Mouse (Mus musculus) monocyte, adult 5-6 weeks (primary cell): ENCODE data around the gene Exosc5. TPM values are rescaled to one million over a fixed set of nuclear protein-coding genes. Genes with fewer than 3 reads are reported as not detected.
A peak's percentile ranks its signal among the peaks of the same experiment; 100 is the strongest.

ENCODE experiments used
- ATAC-seq: fragments of 153-309, 156-312 bp; replicated peaks from 2 replicates; pipeline ENCODE4 v1.8.0; 2017; ENCODE audit warnings: mild to moderate bottlenecking; ENCODE audit not compliant: low TSS enrichment, insufficient number of reproducible peaks, severe bottlenecking, poor library complexity, low FRiP score
- total RNA-seq: library from RNA; stranded (forward); fragments of 200-1000, 200-491, 200-594 nt; gene quantifications from 3 replicates; pipeline ENCODE4 v1.2.3, GENCODE M21; 2017

The Exosc5 gene
- total RNA-seq, 1 experiment from 2014 or later: 20.9 TPM

DNA sequence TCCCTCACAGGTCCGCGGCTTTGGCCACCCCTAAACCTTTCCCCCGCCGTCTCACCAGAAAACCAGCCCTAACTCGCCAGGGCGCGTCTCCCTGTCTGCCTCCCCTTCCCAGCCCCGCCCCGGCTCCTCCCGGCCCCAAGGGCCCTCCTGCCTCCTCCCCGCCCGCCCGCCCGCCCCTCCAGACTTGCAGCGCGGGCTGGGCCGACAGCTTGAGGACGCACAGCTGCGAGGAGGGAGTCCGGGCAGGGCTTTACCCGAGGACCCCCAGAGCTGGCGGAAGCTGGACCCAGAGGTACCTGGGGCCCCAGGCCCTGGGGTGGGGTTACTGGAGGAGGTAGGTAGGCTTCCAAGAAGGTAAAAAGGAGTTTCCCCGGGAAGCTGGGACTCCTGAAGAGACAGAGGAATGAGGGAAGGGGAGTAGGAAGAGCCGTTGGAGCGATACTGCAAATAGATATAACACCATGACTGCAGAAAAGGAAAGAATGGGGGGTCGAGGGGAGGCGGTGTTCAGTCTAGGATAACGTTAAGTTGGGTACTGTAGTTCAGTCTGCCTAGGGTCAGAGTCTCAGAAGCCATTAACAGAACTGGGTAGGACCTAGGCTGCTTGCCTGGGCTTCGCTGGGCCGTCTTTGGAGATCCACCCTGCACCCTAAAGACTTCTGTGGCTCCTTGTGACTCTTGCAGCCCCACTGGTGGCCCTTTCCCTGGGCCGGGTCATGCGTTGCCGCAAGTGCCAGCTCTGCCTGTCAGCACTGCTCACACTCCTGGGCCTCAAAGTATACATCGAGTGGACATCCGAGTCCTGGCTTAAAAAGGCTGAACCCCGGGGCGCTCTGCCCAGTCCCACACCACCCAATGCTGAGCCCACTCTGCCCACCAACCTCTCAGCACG is 31.3 kb upstream of the Exosc5 start:
- ATAC-seq: no peak

GRCm38 (mm10) chr7:25628323-25628620 is 30.7 kb upstream of the Exosc5 start:
- ATAC-seq: no peak

- peak; percentile 52 for ATAC-seq
These were observed 26.3 kb upstream of the Exosc5 start for GRCm38 (mm10) chr7:25632679-25633078.

GRCm38 (mm10) chr7:25636373-25636772 is 22.6 kb upstream of the Exosc5 start:
- no peak for ATAC-seq

DNA sequence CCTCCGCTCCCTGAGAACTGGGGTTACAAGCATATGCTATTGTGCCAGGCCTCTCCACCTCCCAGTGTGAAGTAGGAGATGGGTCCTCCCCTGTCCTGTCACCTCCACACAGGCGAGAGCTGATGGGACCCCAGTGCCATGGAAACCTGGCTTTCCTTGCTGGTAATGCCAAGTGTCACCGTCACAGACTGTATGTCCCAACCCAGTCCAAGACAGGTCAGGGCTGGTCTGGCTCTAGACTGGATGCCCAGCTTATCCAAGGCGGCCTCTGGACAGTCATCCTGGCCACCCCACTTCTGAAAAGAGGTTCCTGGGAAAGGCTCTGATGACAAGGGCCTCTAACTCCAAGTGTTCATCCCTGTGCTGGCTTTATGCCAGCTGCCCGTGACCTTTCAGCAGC is 21.9 kb upstream of the Exosc5 start:
- no peak for ATAC-seq

GRCm38 (mm10) chr7:25639754-25640153 is 19.2 kb upstream of the Exosc5 start:
- no peak for ATAC-seq

DNA sequence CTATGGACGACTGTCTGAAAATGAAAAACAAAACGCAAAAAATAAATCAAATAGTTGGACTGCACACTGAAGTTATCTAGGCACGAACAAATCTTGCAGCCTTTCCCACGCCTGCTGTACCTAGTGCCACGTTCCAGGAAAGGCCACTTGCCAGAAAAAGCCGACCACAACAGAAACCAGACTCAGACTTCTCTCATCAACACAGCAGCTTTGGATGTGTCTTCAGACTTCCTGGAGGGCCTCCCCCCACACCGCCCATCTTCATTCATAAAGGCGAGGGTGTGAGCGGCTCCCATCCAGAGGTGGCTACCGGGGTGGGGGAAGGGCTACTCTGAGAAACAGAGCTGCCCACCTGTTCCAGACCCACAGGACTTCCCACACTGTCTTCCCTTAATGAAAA is 14.8 kb upstream of the Exosc5 start:
- no peak for ATAC-seq

- ATAC-seq: no peak
These were observed 14.3 kb upstream of the Exosc5 start for GRCm38 (mm10) chr7:25644631-25645030.

DNA sequence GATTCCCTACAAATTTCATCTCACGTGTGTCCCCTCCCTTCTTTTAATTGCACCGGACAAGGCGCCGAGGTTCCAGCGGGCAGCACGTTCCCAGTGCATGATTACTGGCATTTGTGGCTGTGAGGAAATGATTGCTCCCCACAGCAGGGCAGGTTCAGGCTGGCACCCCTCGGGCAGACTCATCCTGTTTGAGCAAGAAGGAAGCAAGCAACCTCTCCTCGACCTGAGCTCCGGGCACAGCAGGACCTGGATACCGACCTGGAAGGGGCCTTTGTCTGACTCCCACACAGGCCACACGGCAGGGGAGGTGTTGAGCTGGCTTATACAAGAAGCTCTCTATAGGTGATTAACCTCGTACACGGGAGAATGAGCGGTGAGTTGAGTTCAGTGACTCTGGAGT is 13.9 kb upstream of the Exosc5 start:
- no peak for ATAC-seq

- ATAC-seq: peak; percentile 20; the same call in 1 of the 2 replicates
These were observed 11.3 kb upstream of the Exosc5 start for GRCm38 (mm10) chr7:25647574-25648123.

GRCm38 (mm10) chr7:25649839-25650238 is 9.1 kb upstream of the Exosc5 start:
- 0 out of 2 replicates have a peak, but pooled peaks have one; percentile 12 for ATAC-seq

- peak; percentile 73 for ATAC-seq
These were observed 7.7 kb upstream of the Exosc5 start for GRCm38 (mm10) chr7:25651281-25651680.

- peak; percentile 36; the same call in 1 of the 2 replicates for ATAC-seq
These were observed 6.7 kb upstream of the Exosc5 start for GRCm38 (mm10) chr7:25652244-25652759.

DNA sequence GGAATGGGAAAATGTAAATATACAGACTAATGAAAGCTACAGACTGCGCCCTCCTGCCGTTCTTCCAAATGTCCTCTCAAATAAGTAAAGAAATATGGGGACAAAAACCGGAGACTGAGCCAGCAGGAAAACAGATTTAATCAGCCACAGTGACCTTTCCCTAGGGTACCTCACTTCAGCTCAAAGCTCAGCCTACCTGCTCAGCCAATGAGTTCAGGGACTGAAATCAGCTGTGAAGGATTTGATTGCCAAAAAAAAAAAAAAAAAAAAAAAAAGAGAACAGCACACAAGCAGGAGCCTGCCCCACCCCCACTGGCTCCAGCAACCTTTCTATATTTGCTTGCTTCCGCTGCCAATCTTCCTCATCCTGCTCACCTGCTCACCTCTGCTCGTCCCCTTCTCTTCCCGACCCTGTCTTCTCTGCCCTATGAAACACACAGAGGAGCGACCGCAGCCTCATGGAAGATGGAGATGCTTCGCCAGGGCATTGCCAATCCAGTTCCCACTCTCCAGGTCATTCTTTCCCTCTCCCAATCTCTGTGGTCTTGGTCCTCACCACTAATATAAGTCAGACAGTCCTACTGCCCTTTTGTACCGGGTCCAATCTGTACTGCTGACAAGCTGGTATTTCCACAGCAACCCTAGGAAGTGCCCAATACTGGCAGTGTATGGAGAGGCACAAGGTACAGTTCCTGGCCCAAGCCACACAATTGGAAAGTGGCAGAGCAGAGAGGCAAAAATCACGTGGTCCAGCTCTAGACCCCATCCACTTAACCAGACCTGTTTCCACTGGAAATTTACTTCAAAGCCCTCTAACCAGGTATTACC is 3.1 kb upstream of the Exosc5 start:
- ATAC-seq: no peak

- ATAC-seq: no peak
These were observed 1.2 kb upstream of the Exosc5 start for GRCm38 (mm10) chr7:25657785-25658184.

- no peak for ATAC-seq
These were observed 7.4 kb downstream of the Exosc5 start for GRCm38 (mm10) chr7:25666381-25666780.

- ATAC-seq: no peak
These were observed 10.2 kb downstream of the Exosc5 start for GRCm38 (mm10) chr7:25669158-25669557.

GRCm38 (mm10) chr7:25669631-25670030 is 10.7 kb downstream of the Exosc5 start:
- no peak for ATAC-seq

GRCm38 (mm10) chr7:25670096-25670495 is 11.1 kb downstream of the Exosc5 start:
- no peak for ATAC-seq
